Mouse (Mus musculus) stomach, embryonic 16.5 days (tissue): ENCODE results near the gene Vmn1r100. TPM values are rescaled to one million over a fixed set of nuclear protein-coding genes. Genes with fewer than 3 reads are reported as not detected.
"Not testable (repeated sequence)": the region's sequence is repeated elsewhere in the genome, so short reads cannot be mapped to it uniquely, and the experiment has no call there.

Source experiments
- ATAC-seq: fragments of 200-750 bp; cut with Nextera tagmentation; 2 replicates; pipeline ENCODE4 v1.8.0; 2017; ENCODE audit warnings: moderate number of reproducible peaks, moderate TSS enrichment; ENCODE audit not compliant: insufficient read depth, low FRiP score
- H3K27ac ChIP-seq: fragments of 300-500 bp; sonication (generic); 2 replicates; pipeline ENCODE4 v1.5.1; 2014; ENCODE audit warnings: low read length
- H3K27me3 ChIP-seq: fragments of 300-500 bp; sonication (generic); 2 replicates; pipeline ENCODE4 v1.6.1; 2014; ENCODE audit warnings: low read length, control low read depth, mixed read lengths; ENCODE audit not compliant: control insufficient read depth, insufficient read depth
- H3K36me3 ChIP-seq: fragments of 300-500 bp; sonication (generic); 2 replicates; pipeline ENCODE4 v1.6.1; 2014; ENCODE audit warnings: low read length; ENCODE audit not compliant: control insufficient read depth, insufficient read depth
- H3K4me1 ChIP-seq: fragments of 300-500 bp; sonication (generic); 2 replicates; pipeline ENCODE4 v1.6.1; 2014; ENCODE audit warnings: low read length, control low read depth, mixed read lengths; ENCODE audit not compliant: control insufficient read depth, insufficient read depth
- H3K4me2 ChIP-seq: fragments of 300-500 bp; sonication (generic); 2 replicates; pipeline ENCODE4 v1.6.1; 2014; ENCODE audit warnings: low read depth, low read length, mixed read lengths
- H3K4me3 ChIP-seq: fragments of 300-500 bp; sonication (generic); replicated peaks from 2 replicates; pipeline ENCODE4 v1.5.1; 2014; ENCODE audit warnings: mild to moderate bottlenecking, low read length
- H3K9ac ChIP-seq: fragments of 300-500 bp; sonication (generic); 2 replicates; pipeline ENCODE4 v1.6.1; 2014; ENCODE audit warnings: low read length
- H3K9me3 ChIP-seq: fragments of 300-500 bp; sonication (generic); replicated peaks from 2 replicates; pipeline ENCODE4 v1.6.1; 2016; ENCODE audit warnings: low read length, control low read depth; ENCODE audit not compliant: control insufficient read depth
- WGBS: fragments of 180-500 bp; shearing (Covaris S2); extraction: QIAGEN DNeasy Blood & Tissue Kit; methylation state at CpG from one replicate; pipeline ENCODE4 v1.1.7; 2014; 5-methylcytosine and 5-hydroxymethylcytosine counted together
- polyA plus RNA-seq: library from polyadenylated mRNA; unstranded; fragments of >200 nt; fragmentation: Nextera tagmentation; extraction: Ambion mirVana; gene quantifications from 2 replicates; pipeline ENCODE4 v1.2.1, GENCODE M21; 2015

Vmn1r100 gene
- polyA plus RNA-seq: not detected in 2 replicates

GRCm38 (mm10) chr7:20417642-20418041, at the start of gene Vmn1r100:
TSS of gene Vmn1r100 (plus strand) at chr7:20417942.
- not testable (repeated sequence) for H3K9me3 ChIP-seq, H3K27ac ChIP-seq, H3K27me3 ChIP-seq, H3K36me3 ChIP-seq, H3K9ac ChIP-seq, H3K4me2 ChIP-seq, H3K4me1 ChIP-seq, ATAC-seq, H3K4me3 ChIP-seq
- no CpG with 5 or more reads among the region's 3 CpGs for WGBS

GRCm38 (mm10) chr7:20375310-20375709, 42.4 kb upstream of the Vmn1r100 start, which contains the start of gene Gm5728:
TSS of gene Gm5728 (minus strand) at chr7:20375410.
- ATAC-seq, H3K4me2 ChIP-seq, H3K4me1 ChIP-seq, H3K27ac ChIP-seq, H3K9ac ChIP-seq, H3K4me3 ChIP-seq, H3K9me3 ChIP-seq, H3K27me3 ChIP-seq, H3K36me3 ChIP-seq: not testable (repeated sequence)
- WGBS: no CpG with 5 or more reads among the region's 1 CpGs

GRCm38 (mm10) chr7:20442493-20442892, 24.8 kb downstream of the Vmn1r100 start, which contains the start of gene Vmn1r101:
TSS of gene Vmn1r101 (minus strand) at chr7:20442593.
- H3K9ac ChIP-seq, H3K4me1 ChIP-seq, H3K9me3 ChIP-seq, H3K27ac ChIP-seq, H3K4me3 ChIP-seq, H3K36me3 ChIP-seq, ATAC-seq, H3K27me3 ChIP-seq, H3K4me2 ChIP-seq: not testable (repeated sequence)
- no CpG with 5 or more reads among the region's 2 CpGs for WGBS

Other genes with a start within 250 kb of the Vmn1r100 start
- not detected in 2 replicates for gene Vmn1r94, start 249.6 kb upstream of the Vmn1r100 start, polyA plus RNA-seq
- not detected in 2 replicates for gene Vmn1r95, start 224.2 kb upstream of the Vmn1r100 start, polyA plus RNA-seq
- not detected in 2 replicates for gene Gm6164, start 212.3 kb upstream of the Vmn1r100 start, polyA plus RNA-seq
- not detected in 2 replicates for gene Gm4498, start 184.1 kb upstream of the Vmn1r100 start, polyA plus RNA-seq
- gene Gm5890, start 155.1 kb upstream of the Vmn1r100 start, polyA plus RNA-seq: not detected in 2 replicates
- gene Gm4133, start 83.9 kb upstream of the Vmn1r100 start, polyA plus RNA-seq: not detected in 2 replicates
- not detected in 2 replicates for gene Gm5728, start 42.5 kb upstream of the Vmn1r100 start, polyA plus RNA-seq
- not detected in 2 replicates for gene Vmn1r101, start 24.7 kb downstream of the Vmn1r100 start, polyA plus RNA-seq
- gene Gm10670, start 57.0 kb downstream of the Vmn1r100 start, polyA plus RNA-seq: not detected in 2 replicates
- not detected in 2 replicates for gene Vmn1r103, start 92.6 kb downstream of the Vmn1r100 start, polyA plus RNA-seq
- gene Vmn1r104, start 115.9 kb downstream of the Vmn1r100 start, polyA plus RNA-seq: not detected in 2 replicates
- not detected in 2 replicates for gene Gm5726, start 127.8 kb downstream of the Vmn1r100 start, polyA plus RNA-seq
- gene Gm4141, start 158.3 kb downstream of the Vmn1r100 start, polyA plus RNA-seq: not detected in 2 replicates
- gene Gm4513, start 181.1 kb downstream of the Vmn1r100 start, polyA plus RNA-seq: not detected in 2 replicates